Mouse (Mus musculus): ENCODE measurements around the gene Dusp23. TPM values are rescaled to one million over a fixed set of nuclear protein-coding genes. Genes with fewer than 3 reads are reported as not detected.
A peak's percentile ranks its signal among the peaks of the same experiment; 100 is the strongest.

The Dusp23 gene
- polyA plus RNA-seq, 1 experiment from 2014 or later = 19.7 TPM

DNA sequence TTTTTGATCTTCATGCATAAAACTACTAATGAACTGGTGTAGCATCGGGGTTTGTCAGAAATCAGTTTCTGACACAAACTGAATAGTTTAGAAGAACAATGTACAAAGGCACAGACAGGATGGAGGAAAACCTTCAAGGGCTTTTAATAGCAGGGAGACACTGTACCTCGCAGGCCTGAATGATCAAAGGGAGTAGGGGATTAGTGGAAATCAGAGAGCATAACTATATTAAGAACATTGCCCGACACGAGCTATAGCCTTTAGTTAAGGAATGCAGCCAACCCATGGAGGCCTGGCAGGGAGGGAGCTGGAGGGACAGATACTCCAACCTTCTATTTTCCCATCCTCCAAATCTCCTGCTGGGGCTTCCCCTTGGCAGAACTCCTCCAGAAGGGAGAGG lies 14.5 kb upstream of the Dusp23 start:
- Histone ChIP-seq H3K4me3 (ENCODE audit: low read depth, low read length) (no peak overlapping the region), H3K27me3 (replicated peaks; ENCODE audit: control insufficient read depth, insufficient read depth, low read length) (no peaks in the 10 kb centered on the region), H3K9me3 (ENCODE audit: control insufficient read depth) (no peaks in the 10 kb centered on the region), H3K9ac (ENCODE audit: low read depth, low read length) (no peak overlapping the region), H3K4me2 (replicated peaks; ENCODE audit: low read depth) (no peak overlapping the region), H3K36me3 (ENCODE audit: control insufficient read depth, insufficient read depth) (no peaks in the 10 kb centered on the region), H3K4me1 (replicated peaks; ENCODE audit: control insufficient read depth, insufficient read depth, low read length) (no peaks in the 10 kb centered on the region), H3K27ac (ENCODE audit: low read depth, low read length) (no peak overlapping the region)
- no peak for TF ChIP-seq CTCF (IDR thresholded peaks at IDR 0.05; ENCODE audit: low read depth)
- no peak for ATAC-seq
- 64% methylated on average over 4 of the region's 4 CpGs for WGBS

DNA sequence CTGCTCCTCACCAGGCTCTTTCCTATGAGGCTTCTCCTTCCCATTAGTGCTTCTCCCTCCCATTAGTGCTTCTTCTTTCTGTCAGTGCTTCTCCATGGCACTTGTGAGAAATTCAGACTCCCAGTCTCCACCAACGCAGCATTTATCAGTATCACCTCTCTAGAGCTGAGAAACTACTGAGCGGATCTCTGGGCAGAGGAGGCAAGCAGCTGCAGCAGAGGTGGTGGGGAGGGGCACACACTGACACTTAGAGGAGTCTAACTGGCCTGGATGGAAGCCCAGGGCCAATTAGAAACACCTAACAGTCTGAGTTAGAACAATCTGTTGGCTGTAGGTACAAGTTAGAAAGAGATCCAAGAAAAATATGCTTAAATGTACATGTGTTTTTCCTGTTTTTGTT lies 6.0 kb upstream of the Dusp23 start:
- Histone ChIP-seq H3K4me3 (ENCODE audit: low read depth, low read length) (no peak overlapping the region), H3K27me3 (replicated peaks; ENCODE audit: control insufficient read depth, insufficient read depth, low read length) (no peaks in the 10 kb centered on the region), H3K9ac (ENCODE audit: low read depth, low read length) (no peak overlapping the region), H3K36me3 (ENCODE audit: control insufficient read depth, insufficient read depth) (no peaks in the 10 kb centered on the region), H3K4me2 (replicated peaks; ENCODE audit: low read depth) (no peak overlapping the region), H3K9me3 (ENCODE audit: control insufficient read depth) (no peaks in the 10 kb centered on the region), H3K27ac (ENCODE audit: low read depth, low read length) (no peak overlapping the region), H3K4me1 (replicated peaks; ENCODE audit: control insufficient read depth, insufficient read depth, low read length) (0 out of 2 replicates have a peak, but pooled peaks cover 2% of the 10 kb centered on the region)
- no peak for ATAC-seq
- WGBS = 67% methylated on average over 2 of the region's 2 CpGs
- TF ChIP-seq CTCF (IDR thresholded peaks at IDR 0.05; ENCODE audit: low read depth) = no peak

DNA sequence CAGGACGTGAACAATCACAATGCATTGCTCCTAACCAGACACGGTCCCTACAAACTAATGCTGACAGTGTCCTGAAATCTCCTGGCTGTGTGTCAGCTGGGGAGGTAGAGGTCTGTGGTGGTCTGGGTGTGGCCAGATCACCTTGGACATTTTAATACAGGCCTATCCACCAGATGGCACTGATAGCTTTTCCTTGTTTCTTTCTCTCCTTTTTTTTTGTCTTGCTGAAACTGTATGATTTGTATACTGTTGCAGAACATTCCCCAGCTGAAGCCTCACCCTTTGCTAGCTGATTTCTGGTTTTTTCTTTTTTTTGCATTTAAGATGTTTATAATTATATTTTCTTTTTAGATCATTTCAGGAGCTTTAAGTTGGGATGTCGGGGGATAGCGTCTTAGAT lies 5.0 kb upstream of the Dusp23 start:
- ATAC-seq = no peak
- WGBS = 43% methylated on average over 4 of the region's 4 CpGs
- TF ChIP-seq CTCF (IDR thresholded peaks at IDR 0.05; ENCODE audit: low read depth) = peak; percentile 38

DNA sequence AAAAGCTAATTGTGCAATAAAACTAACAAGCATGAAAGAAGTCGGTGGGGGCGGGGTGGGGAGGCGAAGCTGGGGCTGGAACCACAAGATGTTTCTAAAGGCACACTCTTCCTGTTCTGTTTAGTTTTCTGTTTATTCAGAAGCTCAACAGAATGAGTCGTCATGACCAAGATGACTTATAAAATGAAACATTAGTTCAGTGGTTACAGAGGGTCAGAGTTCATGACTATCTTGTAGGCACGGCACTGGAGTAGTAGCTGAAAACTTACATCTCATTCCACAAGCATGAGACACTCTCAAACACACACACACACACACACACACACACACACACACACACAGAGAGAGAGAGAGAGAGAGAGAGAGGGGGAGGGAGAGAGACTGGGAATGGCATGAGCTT lies 3.5 kb upstream of the Dusp23 start:
- Histone ChIP-seq H3K4me2 (replicated peaks; ENCODE audit: low read depth) (no peak overlapping the region), H3K4me3 (ENCODE audit: low read depth, low read length) (no peak overlapping the region), H3K27me3 (replicated peaks; ENCODE audit: control insufficient read depth, insufficient read depth, low read length) (no peaks in the 10 kb centered on the region), H3K9ac (ENCODE audit: low read depth, low read length) (no peak overlapping the region), H3K9me3 (ENCODE audit: control insufficient read depth) (no peaks in the 10 kb centered on the region), H3K4me1 (replicated peaks; ENCODE audit: control insufficient read depth, insufficient read depth, low read length) (0 out of 2 replicates have a peak, but pooled peaks cover 2% of the 10 kb centered on the region), H3K27ac (ENCODE audit: low read depth, low read length) (no peak overlapping the region), H3K36me3 (ENCODE audit: control insufficient read depth, insufficient read depth) (no peaks in the 10 kb centered on the region)
- no peak for TF ChIP-seq CTCF (IDR thresholded peaks at IDR 0.05; ENCODE audit: low read depth)
- no peak for ATAC-seq
- 62% methylated on average over 5 of the region's 5 CpGs for WGBS

More for the DNA sequence above, 5.0 kb upstream of the Dusp23 start:
- 0 out of 2 replicates have a peak, but pooled peaks cover 2% of the 10 kb centered on the region for H3K4me1 ChIP-seq (replicated peaks; ENCODE audit: control insufficient read depth, insufficient read depth, low read length)
- H3K9ac ChIP-seq (ENCODE audit: low read depth, low read length) = no peak overlapping the region
- H3K4me2 ChIP-seq (replicated peaks; ENCODE audit: low read depth) = no peak overlapping the region
- H3K9me3 ChIP-seq (ENCODE audit: control insufficient read depth) = no peaks in the 10 kb centered on the region
- H3K27ac ChIP-seq (ENCODE audit: low read depth, low read length) = no peak overlapping the region
- no peak overlapping the region for H3K4me3 ChIP-seq (ENCODE audit: low read depth, low read length)
- no peaks in the 10 kb centered on the region for H3K36me3 ChIP-seq (ENCODE audit: control insufficient read depth, insufficient read depth)
- H3K27me3 ChIP-seq (replicated peaks; ENCODE audit: control insufficient read depth, insufficient read depth, low read length) = no peaks in the 10 kb centered on the region

DNA sequence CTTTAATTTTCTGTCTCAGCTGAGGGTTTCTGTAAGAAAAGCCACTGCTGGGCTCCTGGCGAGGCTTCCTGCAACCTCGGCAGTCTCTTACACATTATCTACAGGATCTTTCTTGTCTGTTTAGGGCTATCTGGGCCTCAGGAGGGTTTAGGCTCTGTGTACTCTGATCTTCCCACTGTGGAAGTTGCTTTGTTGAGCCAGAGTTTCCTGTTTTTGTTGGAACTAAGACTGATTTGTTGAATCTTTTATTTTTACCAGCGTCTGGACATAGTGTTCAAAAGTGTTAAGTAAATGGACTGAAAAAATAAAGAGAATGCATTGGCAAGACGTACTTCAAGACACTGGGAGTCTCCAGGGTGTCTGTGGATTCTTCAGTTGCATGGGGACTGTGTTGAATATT lies 2.5 kb upstream of the Dusp23 start:
- H3K9ac ChIP-seq (ENCODE audit: low read depth, low read length) = no peak overlapping the region
- no peaks in the 10 kb centered on the region for H3K36me3 ChIP-seq (ENCODE audit: control insufficient read depth, insufficient read depth)
- 48% methylated on average over 4 of the region's 4 CpGs for WGBS
- H3K9me3 ChIP-seq (ENCODE audit: control insufficient read depth) = no peaks in the 10 kb centered on the region
- H3K4me3 ChIP-seq (ENCODE audit: low read depth, low read length) = no peak overlapping the region
- no peaks in the 10 kb centered on the region for H3K27me3 ChIP-seq (replicated peaks; ENCODE audit: control insufficient read depth, insufficient read depth, low read length)
- no peak overlapping the region for H3K4me2 ChIP-seq (replicated peaks; ENCODE audit: low read depth)
- no peak for TF ChIP-seq CTCF (IDR thresholded peaks at IDR 0.05; ENCODE audit: low read depth)
- H3K4me1 ChIP-seq (replicated peaks; ENCODE audit: control insufficient read depth, insufficient read depth, low read length) = 0 out of 2 replicates have a peak, but pooled peaks cover 2% of the 10 kb centered on the region
- no peak overlapping the region for H3K27ac ChIP-seq (ENCODE audit: low read depth, low read length)
- ATAC-seq = no peak

DNA sequence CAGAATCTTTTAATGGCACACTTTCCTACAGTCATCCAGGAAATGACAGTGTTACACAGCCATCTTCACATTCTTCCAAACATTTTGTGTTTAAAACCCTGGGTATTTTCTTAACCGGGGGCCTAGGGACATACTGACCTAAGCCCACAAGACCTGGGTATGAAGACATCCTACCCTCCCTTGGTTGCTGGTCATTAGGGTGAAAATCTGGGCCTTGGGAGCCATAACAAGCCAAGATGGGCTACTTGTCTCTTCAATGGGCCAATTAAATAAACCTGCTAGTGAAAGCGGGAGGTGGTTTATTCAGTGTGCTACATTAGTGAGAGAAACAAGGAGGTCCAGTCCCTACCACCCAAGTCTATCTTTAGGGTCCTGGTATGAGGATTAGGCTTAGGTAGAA lies 1.4 kb upstream of the Dusp23 start:
- Histone ChIP-seq H3K4me2 (replicated peaks; ENCODE audit: low read depth) (no peak overlapping the region), H3K4me1 (replicated peaks; ENCODE audit: control insufficient read depth, insufficient read depth, low read length) (0 out of 2 replicates have a peak, but pooled peaks cover 2% of the 10 kb centered on the region), H3K4me3 (ENCODE audit: low read depth, low read length) (no peak overlapping the region), H3K9me3 (ENCODE audit: control insufficient read depth) (no peaks in the 10 kb centered on the region), H3K36me3 (ENCODE audit: control insufficient read depth, insufficient read depth) (no peaks in the 10 kb centered on the region), H3K27me3 (replicated peaks; ENCODE audit: control insufficient read depth, insufficient read depth, low read length) (no peaks in the 10 kb centered on the region), H3K27ac (ENCODE audit: low read depth, low read length) (no peak overlapping the region), H3K9ac (ENCODE audit: low read depth, low read length) (no peak overlapping the region)
- no peak for TF ChIP-seq CTCF (IDR thresholded peaks at IDR 0.05; ENCODE audit: low read depth)
- no peak for ATAC-seq
- WGBS = 83% methylated on average over 2 of the region's 2 CpGs

DNA sequence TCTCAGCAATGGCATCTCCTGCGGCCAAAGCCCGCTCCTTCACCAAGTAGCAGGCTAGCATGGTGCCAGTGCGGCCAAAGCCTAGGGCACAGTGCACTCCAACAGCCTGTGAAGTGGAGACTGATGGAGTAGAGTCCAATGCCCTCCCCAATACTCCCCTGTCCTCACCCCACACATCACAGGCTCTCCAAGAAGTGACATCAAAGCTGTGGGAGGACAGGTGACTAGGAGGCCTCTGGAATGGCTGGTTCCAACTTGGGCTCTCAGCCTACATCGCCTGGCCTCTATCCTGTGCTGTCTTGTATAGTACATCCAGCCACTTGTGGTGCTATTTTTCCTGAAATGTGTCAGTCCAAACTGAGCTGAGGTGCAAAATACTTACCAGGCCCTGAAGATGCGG lies 1.0 kb downstream of the Dusp23 start:
- no peaks in the 10 kb centered on the region for H3K36me3 ChIP-seq (ENCODE audit: control insufficient read depth, insufficient read depth)
- 0 out of 2 replicates have a peak, but pooled peaks cover 2% of the 10 kb centered on the region for H3K4me1 ChIP-seq (replicated peaks; ENCODE audit: control insufficient read depth, insufficient read depth, low read length)
- no peak overlapping the region for H3K4me2 ChIP-seq (replicated peaks; ENCODE audit: low read depth)
- no peak for ATAC-seq
- H3K27me3 ChIP-seq (replicated peaks; ENCODE audit: control insufficient read depth, insufficient read depth, low read length) = no peaks in the 10 kb centered on the region
- H3K9ac ChIP-seq (ENCODE audit: low read depth, low read length) = no peak overlapping the region
- no peaks in the 10 kb centered on the region for H3K9me3 ChIP-seq (ENCODE audit: control insufficient read depth)
- no peak overlapping the region for H3K4me3 ChIP-seq (ENCODE audit: low read depth, low read length)
- no peak overlapping the region for H3K27ac ChIP-seq (ENCODE audit: low read depth, low read length)
- WGBS = 89% methylated on average over 5 of the region's 5 CpGs
- no peak for TF ChIP-seq CTCF (IDR thresholded peaks at IDR 0.05; ENCODE audit: low read depth)

Data from intestine, postnatal 0 days (tissue).